ENCODE assay signal across 8 mouse cellular contexts in genomic region chr17:6316379-6317126, GRCm38 (mm10). TPM values are rescaled to one million over a fixed set of nuclear protein-coding genes. Genes with fewer than 3 reads are reported as not detected.
DNase-seq lines count a peak whose midpoint lies in the region; ATAC-seq and TF ChIP-seq lines count a peak whose summit lies in the region.
"Not testable (repeated sequence)": the region's sequence is repeated elsewhere in the genome, so short reads cannot be mapped to it uniquely, and the experiment has no call there.

No protein-coding gene starts in this region.

- H3K27me3 ChIP-seq in forebrain, embryonic 12.5 days; liver, postnatal 0 days (ENCODE audit: insufficient read depth, low read length); neural tube, embryonic 11.5 days (ENCODE audit: control insufficient read depth, insufficient read depth, low read length); stomach, postnatal 0 days (ENCODE audit: control insufficient read depth, insufficient read depth, low read length): not testable (repeated sequence)

- not testable (repeated sequence) for TF ChIP-seq CTCF in liver, postnatal 0 days (IDR thresholded peaks at IDR 0.05; ENCODE audit: low read depth); stomach, postnatal 0 days (IDR thresholded peaks at IDR 0.05; ENCODE audit: low read depth)

- TF ChIP-seq EP300 in liver, postnatal 0 days (IDR thresholded peaks at IDR 0.05; ENCODE audit: low read depth); stomach, postnatal 0 days (optimal IDR thresholded peaks at IDR 0.05): not testable (repeated sequence)

- not testable (repeated sequence) for H3K36me3 ChIP-seq in forebrain, embryonic 12.5 days (replicated peaks); liver, postnatal 0 days (replicated peaks; ENCODE audit: insufficient read depth, low read length); neural tube, embryonic 11.5 days (ENCODE audit: control insufficient read depth, insufficient read depth, low read length); stomach, postnatal 0 days (ENCODE audit: control insufficient read depth, insufficient read depth, low read length)

- ATAC-seq in forebrain, embryonic 12.5 days (ENCODE audit: low FRiP score): peak; percentile 66
- ATAC-seq in liver, postnatal 0 days: peak; percentile 62
- peak; percentile 66 for ATAC-seq in neural tube, embryonic 11.5 days (ENCODE audit: insufficient read depth, low FRiP score, low TSS enrichment)
- ATAC-seq in stomach, postnatal 0 days (ENCODE audit: low FRiP score, low TSS enrichment): peak; percentile 16

- peak overlapping the region; percentile 46 for H3K4me3 ChIP-seq in forebrain, embryonic 12.5 days (replicated peaks)
- peak overlapping the region; percentile 47 for H3K4me3 ChIP-seq in liver, postnatal 0 days (ENCODE audit: low read depth, low read length)
- H3K4me3 ChIP-seq in neural tube, embryonic 11.5 days (ENCODE audit: low read depth, low read length): peak overlapping the region; percentile 33
- H3K4me3 ChIP-seq in stomach, postnatal 0 days (ENCODE audit: low read depth, low read length): peak overlapping the region; percentile 28; the same call in 1 of the 2 replicates

- DNase-seq in CD8-positive naive resting alpha-beta T cell, adult 2 months (ENCODE audit: low read depth in 2 of 2, low spot score in 2 of 2): peak; percentile 40 to 48
- DNase-seq in cerebellum, adult 11-12 months: peak; percentile 84
- DNase-seq in heart, postnatal 14 days: peak; percentile 47 to 62
- peak; percentile 36 to 71 for DNase-seq in kidney, postnatal 25 days
- peak; percentile 51 for DNase-seq in liver, postnatal 0 days
- DNase-seq in neural tube, embryonic 11.5 days (ENCODE audit: low spot score): peak; percentile 56
- peak; percentile 26 for DNase-seq in stomach, postnatal 0 days (ENCODE audit: low spot score)

- not testable (repeated sequence) for H3K27ac ChIP-seq in forebrain, embryonic 12.5 days; liver, postnatal 0 days (ENCODE audit: low read depth); neural tube, embryonic 11.5 days (ENCODE audit: low read depth, low read length); stomach, postnatal 0 days (replicated peaks)

- not testable (repeated sequence) for H3K9me3 ChIP-seq in forebrain, embryonic 12.5 days; liver, postnatal 0 days (ENCODE audit: low read length); neural tube, embryonic 11.5 days (ENCODE audit: control insufficient read depth, low read length); stomach, postnatal 0 days (ENCODE audit: control insufficient read depth, low read length)

- not testable (repeated sequence) for H3K4me1 ChIP-seq in forebrain, embryonic 12.5 days; liver, postnatal 0 days (ENCODE audit: insufficient read depth); neural tube, embryonic 11.5 days (ENCODE audit: control insufficient read depth, insufficient read depth, low read length); stomach, postnatal 0 days (replicated peaks; ENCODE audit: control insufficient read depth, insufficient read depth)

- intact Hi-C loops in heart, postnatal 14 days (cut with DNase I): not testable (repeated sequence)

- peak overlapping the region; percentile 59 for H3K4me2 ChIP-seq in forebrain, embryonic 12.5 days
- H3K4me2 ChIP-seq in liver, postnatal 0 days (ENCODE audit: low read depth, low read length): peak overlapping the region; percentile 66
- peak overlapping the region; percentile 35 for H3K4me2 ChIP-seq in neural tube, embryonic 11.5 days (ENCODE audit: low read depth)
- peak overlapping the region; percentile 46 for H3K4me2 ChIP-seq in stomach, postnatal 0 days (replicated peaks; ENCODE audit: low read depth)

- 4% methylated on average over 38 of the region's 38 CpGs for WGBS in forebrain, embryonic 12.5 days
- WGBS in liver, postnatal 0 days (ENCODE audit: insufficient replicate concordance): under 1% methylated on average over 36 of the region's 38 CpGs
- 5% methylated on average over 35 of the region's 38 CpGs for WGBS in neural tube, embryonic 11.5 days
- WGBS in stomach, postnatal 0 days: 3% methylated on average over 35 of the region's 38 CpGs

- H3K9ac ChIP-seq in forebrain, embryonic 12.5 days: peak overlapping the region; percentile 38; the same call in 1 of the 2 replicates
- H3K9ac ChIP-seq in liver, postnatal 0 days (replicated peaks): peak overlapping the region; percentile 59
- H3K9ac ChIP-seq in neural tube, embryonic 11.5 days (ENCODE audit: low read length); stomach, postnatal 0 days (ENCODE audit: low read length): not testable (repeated sequence)

RNA-seq across cellular contexts. Expression of gene Dynlt1a, which starts 0.7 kb away (rescaled TPM):
- polyA plus RNA-seq in forebrain, embryonic 12.5 days (2016; fragmentation: Nextera tagmentation; extraction: Ambion mirVana): 34.4 and 35.5 TPM in 2 replicates
- 1 to 10 TPM; 1.4 to 3.1 TPM for total RNA-seq in heart, postnatal 14 days (2021)
- 2.9 and 3.0 TPM in 2 replicates for polyA plus RNA-seq in liver, postnatal 0 days (2015; fragmentation: Nextera tagmentation; extraction: Ambion mirVana)
- polyA plus RNA-seq in neural tube, embryonic 11.5 days (2014; fragmentation: Nextera tagmentation; extraction: Ambion mirVana): 33.0 and 34.2 TPM in 2 replicates
- polyA plus RNA-seq in stomach, postnatal 0 days (2015; fragmentation: Nextera tagmentation; extraction: Ambion mirVana): 5.9 and 6.3 TPM in 2 replicates

RNA-seq across cellular contexts. Expression of gene Tmem181a, which starts 59.9 kb away (rescaled TPM):
- polyA plus RNA-seq in forebrain, embryonic 12.5 days (2016; fragmentation: Nextera tagmentation; extraction: Ambion mirVana): 28.0 and 28.5 TPM in 2 replicates
- total RNA-seq in heart, postnatal 14 days (2021): 1 to 10 TPM; 9.8 to 9.9 TPM
- 2.6 and 2.9 TPM in 2 replicates for polyA plus RNA-seq in liver, postnatal 0 days (2015; fragmentation: Nextera tagmentation; extraction: Ambion mirVana)
- polyA plus RNA-seq in neural tube, embryonic 11.5 days (2014; fragmentation: Nextera tagmentation; extraction: Ambion mirVana): 29.8 and 31.9 TPM in 2 replicates
- polyA plus RNA-seq in stomach, postnatal 0 days (2015; fragmentation: Nextera tagmentation; extraction: Ambion mirVana): 18.3 and 18.5 TPM in 2 replicates

Comparison
In these comparisons a context has a peak if more than half of its experiments do, and no peak if none do; other contexts are left out.
1. DNase-seq: peak in every context shown above with its lines; median percentile 84 in cerebellum, adult 11-12 months; 56 in neural tube, embryonic 11.5 days; 54 in heart, postnatal 14 days; 54 in kidney, postnatal 25 days; 51 in liver, postnatal 0 days; 44 in CD8-positive naive resting alpha-beta T cell, adult 2 months; 26 in stomach, postnatal 0 days.
2. ATAC-seq: peak in every context shown above with its lines; median percentile 66 in forebrain, embryonic 12.5 days; 66 in neural tube, embryonic 11.5 days; 62 in liver, postnatal 0 days; 16 in stomach, postnatal 0 days.